7 mouse cellular contexts compared by ENCODE assay signal in genomic region chr4:24496953-24497319, GRCm38 (mm10). TPM values are rescaled to one million over a fixed set of nuclear protein-coding genes. Genes with fewer than 3 reads are reported as not detected.
DNase-seq lines count a peak whose midpoint lies in the region; ATAC-seq and TF ChIP-seq lines count a peak whose summit lies in the region.

No protein-coding gene starts in this region.

- H3K27me3 ChIP-seq in testis, adult 2 months (ENCODE audit: control insufficient read depth, insufficient read depth, low read length), result no peaks in the 10 kb centered on the region
- no peaks in the 10 kb centered on the region for H3K27me3 ChIP-seq in forebrain, embryonic 11.5 days (ENCODE audit: control insufficient read depth, insufficient read depth, low read length)
- H3K27me3 ChIP-seq in liver, embryonic 13.5 days, result no peaks in the 10 kb centered on the region

- peak overlapping the region; percentile 77 for H3K27ac ChIP-seq in testis, adult 2 months (ENCODE audit: control insufficient read depth, insufficient read depth, low read depth, low read length)
- H3K27ac ChIP-seq in forebrain, embryonic 11.5 days (ENCODE audit: low read depth, low read length), result no peak overlapping the region; the same call in 1 of the 2 replicates
- H3K27ac ChIP-seq in liver, embryonic 13.5 days, result peak overlapping the region; percentile 86

- no peaks in the 10 kb centered on the region for H3K9me3 ChIP-seq in forebrain, embryonic 11.5 days (ENCODE audit: control insufficient read depth, low read length)
- no peaks in the 10 kb centered on the region for H3K9me3 ChIP-seq in liver, embryonic 13.5 days (replicated peaks)

- DNase-seq in testis, postnatal 14 days (ENCODE audit: low spot score), result no peak
- DNase-seq in forebrain, embryonic 11.5 days (ENCODE audit: low spot score), result no peak
- no peak for DNase-seq in liver, embryonic 13.5 days
- no peak for DNase-seq in adrenal gland, adult 8-10 months
- DNase-seq in ovary, postnatal 36 days (ENCODE audit: low spot score), result no peak
- DNase-seq in testis, postnatal 10 days (ENCODE audit: low spot score), result no peak

- peak overlapping the region; percentile 47 for H3K4me2 ChIP-seq in forebrain, embryonic 11.5 days (ENCODE audit: low read depth, low read length, severe bottlenecking)
- peak overlapping the region; percentile 74 for H3K4me2 ChIP-seq in liver, embryonic 13.5 days

- no peaks in the 10 kb centered on the region for H3K36me3 ChIP-seq in testis, adult 2 months (ENCODE audit: control insufficient read depth, insufficient read depth, low read length)
- no peaks in the 10 kb centered on the region; the same call in 1 of the 2 replicates for H3K36me3 ChIP-seq in forebrain, embryonic 11.5 days (ENCODE audit: control insufficient read depth, insufficient read depth, low read length)
- peaks cover 25% of the 10 kb centered on the region for H3K36me3 ChIP-seq in liver, embryonic 13.5 days

- TF ChIP-seq CTCF in testis, adult 2 months (IDR thresholded peaks at IDR 0.05; ENCODE audit: control insufficient read depth, insufficient read depth, insufficient replicate concordance, low read depth, low read length), result no peak

- no peak for TF ChIP-seq POLR2A in testis, adult 2 months (IDR thresholded peaks at IDR 0.05; ENCODE audit: control insufficient read depth, low read depth, low read length)

- H3K4me1 ChIP-seq in testis, adult 2 months (ENCODE audit: control insufficient read depth, insufficient read depth, low read length), result peaks cover 2% of the 10 kb centered on the region; the same call in 1 of the 2 replicates
- no peaks in the 10 kb centered on the region for H3K4me1 ChIP-seq in forebrain, embryonic 11.5 days (replicated peaks; ENCODE audit: control insufficient read depth, insufficient read depth, low read length)
- peaks cover 15% of the 10 kb centered on the region for H3K4me1 ChIP-seq in liver, embryonic 13.5 days (replicated peaks)

- WGBS in forebrain, embryonic 11.5 days, result under 1% methylated on average over 7 of the region's 7 CpGs
- 0% methylated on average over 7 of the region's 7 CpGs for WGBS in liver, embryonic 13.5 days (ENCODE audit: insufficient replicate concordance)

- no peak for ATAC-seq in forebrain, embryonic 11.5 days (replicated peaks; ENCODE audit: low FRiP score)
- ATAC-seq in liver, embryonic 13.5 days (ENCODE audit: low read depth), result peak; percentile 11

- H3K4me3 ChIP-seq in testis, adult 2 months (ENCODE audit: control insufficient read depth, low read depth, low read length), result peak overlapping the region; percentile 85
- peak overlapping the region; percentile 80 for H3K4me3 ChIP-seq in forebrain, embryonic 11.5 days (ENCODE audit: low read depth, low read length)
- H3K4me3 ChIP-seq in liver, embryonic 13.5 days (replicated peaks), result peak overlapping the region; percentile 89

- peak overlapping the region; percentile 97 for H3K9ac ChIP-seq in forebrain, embryonic 11.5 days (ENCODE audit: low read length)
- peak overlapping the region; percentile 92 for H3K9ac ChIP-seq in liver, embryonic 13.5 days

RNA-seq across cellular contexts. Expression of gene Mms22l, which starts 0.7 kb away (rescaled TPM):
- polyA plus RNA-seq in testis, adult 2 months (2012; rRNA removed), result 5.1 and 6.9 TPM in 2 replicates
- 52.5 and 54.4 TPM in 2 replicates for polyA plus RNA-seq in forebrain, embryonic 11.5 days (2014; fragmentation: Nextera tagmentation; extraction: Ambion mirVana)
- 24.6 and 29.2 TPM in 2 replicates for polyA plus RNA-seq in liver, embryonic 13.5 days (2015; fragmentation: Nextera tagmentation; extraction: Ambion mirVana)
- 1 to 10 TPM; 2.6 to 5.8 (median 3.4) TPM for total RNA-seq in adrenal gland, adult 8-10 months (2022)
